ENCODE assay signal across 27 mouse cellular contexts in the genomic region with DNA sequence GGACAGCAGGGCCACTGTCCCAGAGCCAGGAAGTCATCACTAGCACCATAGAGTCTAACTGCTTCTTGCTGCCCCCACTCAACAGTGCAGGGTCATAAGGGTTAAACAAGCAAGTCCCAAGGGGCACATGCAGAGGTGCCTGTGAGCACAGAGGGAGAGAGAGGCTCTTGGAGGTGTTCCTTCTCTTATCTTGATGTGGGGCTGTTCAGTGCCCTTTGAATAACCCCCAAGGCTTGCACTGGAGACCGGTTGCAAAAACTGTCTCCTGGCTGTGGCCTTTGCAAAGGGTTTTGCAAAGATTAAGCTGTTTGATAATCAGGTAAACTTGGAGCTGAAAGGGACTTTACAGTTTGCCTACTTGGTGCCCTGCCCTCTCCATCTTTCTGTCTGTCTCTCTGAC.
A peak's percentile ranks its signal among the peaks of the same experiment; 100 is the strongest.
DNase-seq lines count a peak whose midpoint lies in the region; ATAC-seq and TF ChIP-seq lines count a peak whose summit lies in the region.
"Had no signal": no experiment of that assay in that cellular context is flagged by ENCODE, and none has a peak within 500 bp of the region (broad histone marks: within the 10 kb centered on the region; RNA-seq: fewer than 3 reads in every experiment).

No protein-coding gene starts in this region.

- H3K9me3 ChIP-seq in intestine, embryonic 15.5 days, result no peaks in the 10 kb centered on the region
- no peaks in the 10 kb centered on the region for H3K9me3 ChIP-seq in intestine, postnatal 0 days (ENCODE audit: control insufficient read depth)
- H3K9me3 ChIP-seq: forebrain, embryonic 13.5 days; hindbrain, embryonic 10.5 days; midbrain, embryonic 10.5 days; stomach, embryonic 15.5 days had no signal

- peaks cover 17% of the 10 kb centered on the region for H3K4me1 ChIP-seq in intestine, embryonic 15.5 days (replicated peaks)
- H3K4me1 ChIP-seq in intestine, postnatal 0 days (replicated peaks; ENCODE audit: control insufficient read depth, insufficient read depth, low read length), result peaks cover 6% of the 10 kb centered on the region; the same call in 1 of the 2 replicates
- peaks cover 11% of the 10 kb centered on the region for H3K4me1 ChIP-seq in bone marrow, adult 2 months (ENCODE audit: control insufficient read depth, insufficient read depth, low read length)
- no peaks in the 10 kb centered on the region for H3K4me1 ChIP-seq in cerebellum, adult 2 months (ENCODE audit: control insufficient read depth, insufficient read depth, low read length)

- no peak for TF ChIP-seq POLR2A in bone marrow, adult 2 months (IDR thresholded peaks at IDR 0.05; ENCODE audit: borderline replicate concordance, control insufficient read depth, low read depth, low read length)
- TF ChIP-seq POLR2A in cerebellum, adult 2 months (IDR thresholded peaks at IDR 0.05; ENCODE audit: borderline replicate concordance, insufficient read depth, low read length), result no peak

- no peak for TF ChIP-seq CTCF in intestine, postnatal 0 days (IDR thresholded peaks at IDR 0.05; ENCODE audit: low read depth)
- no peak for TF ChIP-seq CTCF in bone marrow, adult 2 months (IDR thresholded peaks at IDR 0.05; ENCODE audit: control insufficient read depth, insufficient read depth, low read length)
- no peak for TF ChIP-seq CTCF in cerebellum, adult 2 months (IDR thresholded peaks at IDR 0.05; ENCODE audit: borderline replicate concordance, insufficient read depth, low read depth, low read length)

- peak; percentile 52 to 55 for DNase-seq in spleen, postnatal 36 days (ENCODE audit: low spot score in 2 of 2)
- no peak for DNase-seq in spleen, postnatal 14 days (ENCODE audit: low spot score in 2 of 2)
- no peak for DNase-seq in layer of hippocampus, postnatal 10 days (ENCODE audit: low spot score in 2 of 2)
- no peak for DNase-seq in cerebellum, adult 2 months
- DNase-seq: adrenal gland, postnatal 14 days; cerebellum, adult 11-12 months; cerebellum, postnatal 25 days; embryo, embryonic 11 days; gastrocnemius, postnatal 14 days; heart, adult 2 months; kidney, adult 9 months; kidney, postnatal 25 days; left cerebral cortex, postnatal 4 days; lung, postnatal 10 days; thymus, adult 18-20 months had no signal

- no peak overlapping the region for H3K4me3 ChIP-seq in intestine, embryonic 15.5 days (replicated peaks)
- no peak overlapping the region for H3K4me3 ChIP-seq in intestine, postnatal 0 days (ENCODE audit: low read depth, low read length)
- no peak overlapping the region for H3K4me3 ChIP-seq in bone marrow, adult 2 months (replicated peaks; ENCODE audit: control insufficient read depth, low read depth, low read length)
- no peak overlapping the region for H3K4me3 ChIP-seq in cerebellum, adult 2 months (replicated peaks; ENCODE audit: insufficient read depth, low read depth, low read length)
- H3K4me3 ChIP-seq: forebrain, embryonic 13.5 days; heart, adult 2 months; hindbrain, embryonic 10.5 days; left cerebral cortex, adult 2 months; midbrain, embryonic 10.5 days; stomach, embryonic 15.5 days had no signal

- WGBS in intestine, embryonic 15.5 days, result 29% methylated on average over 1 of the region's 1 CpGs
- 32% methylated on average over 1 of the region's 1 CpGs for WGBS in intestine, postnatal 0 days
- whole genome bisulfite sequencing in bone marrow, adult 2 months, result 25% methylated on average over 1 of the region's 1 CpGs
- WGBS in cerebellum, adult 2 months, result 95% methylated on average over 1 of the region's 1 CpGs

- H3K9ac ChIP-seq in intestine, embryonic 15.5 days, result no peak overlapping the region
- no peak overlapping the region for H3K9ac ChIP-seq in intestine, postnatal 0 days (ENCODE audit: low read depth, low read length)
- H3K9ac ChIP-seq: forebrain, embryonic 13.5 days; liver, embryonic 14.5 days; stomach, embryonic 15.5 days had no signal

- H3K27ac ChIP-seq in intestine, embryonic 15.5 days, result no peak overlapping the region
- H3K27ac ChIP-seq in intestine, postnatal 0 days (ENCODE audit: low read depth, low read length), result no peak overlapping the region
- peak overlapping the region; percentile 43; the same call in 1 of the 2 replicates for H3K27ac ChIP-seq in bone marrow, adult 2 months (ENCODE audit: control insufficient read depth, insufficient read depth, low read depth, low read length, poor library complexity)
- H3K27ac ChIP-seq in cerebellum, adult 2 months (ENCODE audit: insufficient read depth, low read length), result no peak overlapping the region
- H3K27ac ChIP-seq: forebrain, embryonic 13.5 days; heart, adult 2 months; hindbrain, embryonic 10.5 days; hindbrain, postnatal 0 days; left cerebral cortex, adult 2 months; liver, embryonic 14.5 days; midbrain, embryonic 10.5 days; stomach, embryonic 15.5 days had no signal

- no peak overlapping the region for H3K4me2 ChIP-seq in intestine, embryonic 15.5 days (replicated peaks)
- H3K4me2 ChIP-seq in intestine, postnatal 0 days (replicated peaks; ENCODE audit: low read depth), result no peak overlapping the region
- H3K4me2 ChIP-seq: forebrain, embryonic 13.5 days; stomach, embryonic 15.5 days had no signal

- no peaks in the 10 kb centered on the region for H3K27me3 ChIP-seq in intestine, embryonic 15.5 days (replicated peaks)
- no peaks in the 10 kb centered on the region for H3K27me3 ChIP-seq in intestine, postnatal 0 days (replicated peaks; ENCODE audit: control insufficient read depth, insufficient read depth, low read length)
- H3K27me3 ChIP-seq in cerebellum, adult 2 months (ENCODE audit: control insufficient read depth, insufficient read depth, low read length), result no peaks in the 10 kb centered on the region
- H3K27me3 ChIP-seq: forebrain, embryonic 13.5 days; Patski; stomach, embryonic 15.5 days had no signal

- no peaks in the 10 kb centered on the region for H3K36me3 ChIP-seq in intestine, embryonic 15.5 days
- H3K36me3 ChIP-seq in intestine, postnatal 0 days (ENCODE audit: control insufficient read depth, insufficient read depth), result no peaks in the 10 kb centered on the region
- H3K36me3 ChIP-seq: hindbrain, embryonic 10.5 days; midbrain, embryonic 10.5 days; stomach, embryonic 15.5 days had no signal

- ATAC-seq in intestine, embryonic 15.5 days, result peak; percentile 57
- ATAC-seq in intestine, postnatal 0 days, result no peak
- peak; percentile 11; the same call in 1 of the 2 replicates for ATAC-seq in megakaryocyte, adult 5-6 weeks (ENCODE audit: poor library complexity, severe bottlenecking)
- ATAC-seq: forebrain, embryonic 13.5 days; hindbrain, postnatal 0 days; Patski had no signal

Comparison
In these comparisons a context has a peak if more than half of its experiments do, and no peak if none do; other contexts are left out.
1. DNase-seq: peak in spleen, postnatal 36 days (2 of 2); none in spleen, postnatal 14 days (0 of 2), layer of hippocampus, postnatal 10 days (0 of 2) and cerebellum, adult 2 months (0 of 2).